Mouse (Mus musculus): ENCODE results near the gene Cnn2. TPM values are rescaled to one million over a fixed set of nuclear protein-coding genes. Genes with fewer than 3 reads are reported as not detected.

Gene Cnn2
- polyA plus RNA-seq, 1 experiment from 2014 or later, result 226 TPM

GRCm38 (mm10) chr10:80017361-80017760, 29.0 kb downstream of the Cnn2 start:
- peaks cover 47% of the 10 kb centered on the region for H3K4me1 ChIP-seq
- WGBS, result 73% methylated on average over 3 of the region's 3 CpGs
- peaks cover 81% of the 10 kb centered on the region for H3K27me3 ChIP-seq (ENCODE audit: poor library complexity, severe bottlenecking)
- DNase-seq (ENCODE audit: extremely low spot score, low spot score), result no peak
- H3K36me3 ChIP-seq (replicated peaks), result peaks cover 10% of the 10 kb centered on the region
- H3K9me3 ChIP-seq, result no peaks in the 10 kb centered on the region
- H3K4me3 ChIP-seq, result no peak overlapping the region
- no peak overlapping the region for H3K27ac ChIP-seq

GRCm38 (mm10) chr10:80017771-80018170, 29.4 kb downstream of the Cnn2 start:
- 85% methylated on average over 14 of the region's 14 CpGs for WGBS
- Histone ChIP-seq H3K27ac (no peak overlapping the region), H3K4me3 (no peak overlapping the region), H3K27me3 (ENCODE audit: poor library complexity, severe bottlenecking) (peaks cover 77% of the 10 kb centered on the region), H3K36me3 (replicated peaks) (peaks cover 12% of the 10 kb centered on the region), H3K9me3 (no peaks in the 10 kb centered on the region), H3K4me1 (peaks cover 47% of the 10 kb centered on the region)
- DNase-seq (ENCODE audit: extremely low spot score, low spot score), result no peak

- WGBS, result 7% methylated on average over 15 of the region's 15 CpGs
- no peak for DNase-seq (ENCODE audit: extremely low spot score, low spot score)
- peaks cover 15% of the 10 kb centered on the region for H3K36me3 ChIP-seq (replicated peaks)
- peak overlapping the region; percentile 88 for H3K27ac ChIP-seq
- H3K9me3 ChIP-seq, result no peaks in the 10 kb centered on the region
- H3K4me3 ChIP-seq, result peak overlapping the region; percentile 47
- peaks cover 43% of the 10 kb centered on the region for H3K4me1 ChIP-seq
- peaks cover 66% of the 10 kb centered on the region for H3K27me3 ChIP-seq (ENCODE audit: poor library complexity, severe bottlenecking)
These were observed 30.4 kb downstream of the Cnn2 start for GRCm38 (mm10) chr10:80018739-80019297.

- H3K36me3 ChIP-seq (replicated peaks), result peaks cover 15% of the 10 kb centered on the region
- DNase-seq (ENCODE audit: extremely low spot score, low spot score), result peak; percentile 59
- no peaks in the 10 kb centered on the region for H3K9me3 ChIP-seq
- H3K4me3 ChIP-seq, result peak overlapping the region; percentile 47
- H3K4me1 ChIP-seq, result peaks cover 37% of the 10 kb centered on the region
- H3K27me3 ChIP-seq (ENCODE audit: poor library complexity, severe bottlenecking), result peaks cover 58% of the 10 kb centered on the region
- peak overlapping the region; percentile 88 for H3K27ac ChIP-seq
- WGBS, result 4% methylated on average over 20 of the region's 20 CpGs
These were observed 31.2 kb downstream of the Cnn2 start for GRCm38 (mm10) chr10:80019471-80020131.

GRCm38 (mm10) chr10:80020191-80020590, 31.8 kb downstream of the Cnn2 start:
- DNase-seq (ENCODE audit: extremely low spot score, low spot score), result no peak
- Histone ChIP-seq H3K27ac (peak overlapping the region; percentile 88), H3K36me3 (replicated peaks) (peaks cover 15% of the 10 kb centered on the region), H3K27me3 (ENCODE audit: poor library complexity, severe bottlenecking) (peaks cover 53% of the 10 kb centered on the region), H3K4me3 (peak overlapping the region; percentile 47), H3K9me3 (no peaks in the 10 kb centered on the region), H3K4me1 (peaks cover 34% of the 10 kb centered on the region)
- WGBS, result 16% methylated on average over 11 of the region's 11 CpGs

GRCm38 (mm10) chr10:80020603-80021319, 32.4 kb downstream of the Cnn2 start:
- Histone ChIP-seq H3K9me3 (no peaks in the 10 kb centered on the region), H3K27ac (peak overlapping the region; percentile 88; the same call in 1 of the 2 replicates), H3K36me3 (replicated peaks) (peaks cover 15% of the 10 kb centered on the region), H3K4me1 (peaks cover 35% of the 10 kb centered on the region), H3K4me3 (peak overlapping the region; percentile 47), H3K27me3 (ENCODE audit: poor library complexity, severe bottlenecking) (peaks cover 47% of the 10 kb centered on the region)
- 83% methylated on average over 18 of the region's 18 CpGs for WGBS
- DNase-seq (ENCODE audit: extremely low spot score, low spot score), result no peak

GRCm38 (mm10) chr10:80021320-80021641, 32.9 kb downstream of the Cnn2 start:
- no peak for DNase-seq (ENCODE audit: extremely low spot score, low spot score)
- Histone ChIP-seq H3K27ac (no peak overlapping the region), H3K4me1 (peaks cover 39% of the 10 kb centered on the region), H3K4me3 (no peak overlapping the region), H3K27me3 (ENCODE audit: poor library complexity, severe bottlenecking) (peaks cover 42% of the 10 kb centered on the region), H3K9me3 (no peaks in the 10 kb centered on the region), H3K36me3 (replicated peaks) (peaks cover 15% of the 10 kb centered on the region)
- WGBS, result 93% methylated on average over 13 of the region's 13 CpGs

GRCm38 (mm10) chr10:80022164-80022563, 33.8 kb downstream of the Cnn2 start:
- Histone ChIP-seq H3K27me3 (ENCODE audit: poor library complexity, severe bottlenecking) (peaks cover 33% of the 10 kb centered on the region), H3K4me3 (0 out of 2 replicates have a peak overlapping the region, but pooled peaks have one; percentile 2), H3K36me3 (replicated peaks) (peaks cover 16% of the 10 kb centered on the region), H3K27ac (no peak overlapping the region), H3K9me3 (no peaks in the 10 kb centered on the region), H3K4me1 (peaks cover 34% of the 10 kb centered on the region)
- WGBS, result 93% methylated on average over 12 of the region's 12 CpGs
- no peak for DNase-seq (ENCODE audit: extremely low spot score, low spot score)

- 96% methylated on average over 8 of the region's 8 CpGs for WGBS
- H3K27me3 ChIP-seq (ENCODE audit: poor library complexity, severe bottlenecking), result peaks cover 26% of the 10 kb centered on the region
- H3K4me1 ChIP-seq, result peaks cover 30% of the 10 kb centered on the region
- DNase-seq (ENCODE audit: extremely low spot score, low spot score), result no peak
- H3K4me3 ChIP-seq, result no peak overlapping the region
- peaks cover 17% of the 10 kb centered on the region for H3K36me3 ChIP-seq (replicated peaks)
- H3K27ac ChIP-seq, result no peak overlapping the region
- no peaks in the 10 kb centered on the region for H3K9me3 ChIP-seq
These were observed 34.4 kb downstream of the Cnn2 start for GRCm38 (mm10) chr10:80022806-80023205.

GRCm38 (mm10) chr10:80023758-80024157, 35.4 kb downstream of the Cnn2 start:
- H3K4me1 ChIP-seq, result peaks cover 26% of the 10 kb centered on the region
- WGBS, result 91% methylated on average over 5 of the region's 5 CpGs
- no peaks in the 10 kb centered on the region for H3K9me3 ChIP-seq

GRCm38 (mm10) chr10:80024229-80025043, 36.1 kb downstream of the Cnn2 start:
- H3K9me3 ChIP-seq, result no peaks in the 10 kb centered on the region
- 83% methylated on average over 15 of the region's 15 CpGs for WGBS
- peaks cover 26% of the 10 kb centered on the region for H3K36me3 ChIP-seq (replicated peaks)
- H3K4me1 ChIP-seq, result peaks cover 19% of the 10 kb centered on the region
- DNase-seq (ENCODE audit: extremely low spot score, low spot score), result no peak
- peaks cover 13% of the 10 kb centered on the region for H3K27me3 ChIP-seq (ENCODE audit: poor library complexity, severe bottlenecking)
- H3K27ac ChIP-seq, result no peak overlapping the region
- H3K4me3 ChIP-seq, result no peak overlapping the region

More at GRCm38 (mm10) chr10:80023758-80024157, 35.4 kb downstream of the Cnn2 start:
- Histone ChIP-seq H3K27ac (no peak overlapping the region), H3K36me3 (replicated peaks) (peaks cover 21% of the 10 kb centered on the region), H3K4me3 (no peak overlapping the region), H3K27me3 (ENCODE audit: poor library complexity, severe bottlenecking) (peaks cover 20% of the 10 kb centered on the region)
- DNase-seq (ENCODE audit: extremely low spot score, low spot score), result no peak

GRCm38 (mm10) chr10:80025044-80025347, 36.6 kb downstream of the Cnn2 start:
- DNase-seq (ENCODE audit: extremely low spot score, low spot score), result no peak
- no peak overlapping the region for H3K4me3 ChIP-seq
- WGBS, result 64% methylated on average over 4 of the region's 4 CpGs
- peaks cover 14% of the 10 kb centered on the region for H3K4me1 ChIP-seq
- H3K27me3 ChIP-seq (ENCODE audit: poor library complexity, severe bottlenecking), result peaks cover 7% of the 10 kb centered on the region
- peaks cover 26% of the 10 kb centered on the region for H3K36me3 ChIP-seq (replicated peaks)
- no peak overlapping the region for H3K27ac ChIP-seq
- H3K9me3 ChIP-seq, result no peaks in the 10 kb centered on the region

Data from forebrain, embryonic 10.5 days (tissue).